Mouse (Mus musculus) neural tube, embryonic 15.5 days (tissue): Measurements from ENCODE around the gene Tnni1. TPM values are rescaled to one million over a fixed set of nuclear protein-coding genes. Genes with fewer than 3 reads are reported as not detected.
A peak's percentile ranks its signal among the peaks of the same experiment; 100 is the strongest.

Experiments used
- ATAC-seq: fragments of 200-750 bp; cut with Nextera tagmentation; 2 replicates; pipeline ENCODE4 v1.8.0; 2017; ENCODE audit warnings: mild to moderate bottlenecking, moderate TSS enrichment, moderate library complexity; ENCODE audit not compliant: low FRiP score
- H3K27ac ChIP-seq: fragments of 300-500 bp; sonication (generic); replicated peaks from 2 replicates; pipeline ENCODE4 v1.5.1; 2015; ENCODE audit warnings: mild to moderate bottlenecking, inconsistent platforms
- H3K27me3 ChIP-seq: fragments of 300-500 bp; sonication (generic); replicated peaks from 2 replicates; pipeline ENCODE4 v1.6.1; 2015; ENCODE audit warnings: inconsistent platforms
- H3K36me3 ChIP-seq: fragments of 300-500 bp; sonication (generic); 2 replicates; pipeline ENCODE4 v1.6.1; 2015; ENCODE audit warnings: inconsistent platforms
- H3K4me1 ChIP-seq: fragments of 300-500 bp; sonication (generic); 2 replicates; pipeline ENCODE4 v1.6.1; 2015; ENCODE audit warnings: inconsistent platforms
- H3K4me2 ChIP-seq: fragments of 300-500 bp; sonication (generic); 2 replicates; pipeline ENCODE4 v1.6.1; 2015; ENCODE audit warnings: inconsistent platforms, mild to moderate bottlenecking, moderate library complexity
- H3K4me3 ChIP-seq: fragments of 300-500 bp; sonication (generic); replicated peaks from 2 replicates; pipeline ENCODE4 v1.5.1; 2015; ENCODE audit warnings: mild to moderate bottlenecking, inconsistent platforms
- H3K9ac ChIP-seq: fragments of 300-500 bp; sonication (generic); replicated peaks from 2 replicates; pipeline ENCODE4 v1.6.1; 2015; ENCODE audit warnings: mild to moderate bottlenecking, inconsistent platforms
- H3K9me3 ChIP-seq: fragments of 300-500 bp; sonication (generic); replicated peaks from 2 replicates; pipeline ENCODE4 v1.6.1; 2016; ENCODE audit warnings: inconsistent platforms
- WGBS: fragments of 180-500 bp; shearing (Covaris S2); methylation state at CpG from one replicate; pipeline ENCODE4 v1.1.7; 2015; ENCODE audit warnings: mixed read lengths; 5-methylcytosine and 5-hydroxymethylcytosine counted together
- polyA plus RNA-seq: library from polyadenylated mRNA; unstranded; fragments of >200 nt; fragmentation: Nextera tagmentation; extraction: Ambion mirVana; gene quantifications from 2 replicates; pipeline ENCODE4 v1.2.1, GENCODE M21; 2015

Gene Tnni1
- polyA plus RNA-seq, 1 experiment from 2014 or later, result 31.1 TPM

DNA sequence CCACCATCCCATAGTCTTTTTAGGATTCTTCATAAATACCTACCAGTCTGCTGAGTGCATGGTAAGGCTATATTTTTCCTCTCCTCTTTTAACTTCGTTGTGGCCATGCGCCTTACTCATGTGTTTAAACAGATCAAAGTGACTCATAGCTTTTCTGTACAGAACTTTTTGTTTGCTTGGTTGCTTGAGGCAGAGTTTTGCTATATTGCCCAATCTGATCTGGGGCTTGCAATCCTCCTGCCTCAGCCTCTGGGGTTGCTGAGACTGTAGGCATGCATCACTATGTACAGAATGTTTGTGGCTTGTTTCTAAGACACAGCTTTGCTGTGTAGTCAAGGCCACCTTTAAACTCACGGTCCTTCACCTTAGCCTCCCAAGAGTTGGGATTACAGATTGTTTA, 23.3 kb upstream of the Tnni1 start:
- 89% methylated on average over 3 of the region's 3 CpGs for WGBS
- Histone ChIP-seq H3K9me3 (no peaks in the 10 kb centered on the region), H3K36me3 (no peaks in the 10 kb centered on the region), H3K27me3 (no peaks in the 10 kb centered on the region), H3K9ac (no peak overlapping the region), H3K4me1 (no peaks in the 10 kb centered on the region), H3K4me3 (no peak overlapping the region), H3K4me2 (no peak overlapping the region), H3K27ac (no peak overlapping the region)
- no peak for ATAC-seq

DNA sequence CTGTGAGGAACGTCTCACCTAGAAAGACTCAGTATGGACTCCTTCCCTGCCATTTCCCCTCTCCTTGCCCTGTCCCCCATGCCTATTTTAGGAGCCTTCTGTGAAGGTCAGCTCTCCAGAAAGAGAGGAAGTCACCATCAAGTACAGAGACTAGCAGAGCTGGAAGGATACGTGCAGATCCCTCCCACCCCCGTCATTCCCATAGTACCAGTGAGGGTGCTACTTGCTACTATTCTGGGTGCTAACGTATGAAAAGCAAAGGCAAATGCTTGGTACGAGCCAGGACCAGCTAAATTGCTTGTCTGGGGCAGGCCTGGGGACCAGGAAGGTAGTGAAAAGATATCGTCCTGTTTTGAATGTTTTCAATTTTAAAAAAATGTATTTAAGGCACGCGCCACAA, 21.9 kb upstream of the Tnni1 start:
- Histone ChIP-seq H3K4me1 (no peaks in the 10 kb centered on the region), H3K4me2 (no peak overlapping the region), H3K36me3 (no peaks in the 10 kb centered on the region), H3K27me3 (no peaks in the 10 kb centered on the region), H3K9me3 (no peaks in the 10 kb centered on the region), H3K4me3 (no peak overlapping the region), H3K9ac (no peak overlapping the region), H3K27ac (no peak overlapping the region)
- 84% methylated on average over 8 of the region's 8 CpGs for WGBS
- no peak for ATAC-seq

DNA sequence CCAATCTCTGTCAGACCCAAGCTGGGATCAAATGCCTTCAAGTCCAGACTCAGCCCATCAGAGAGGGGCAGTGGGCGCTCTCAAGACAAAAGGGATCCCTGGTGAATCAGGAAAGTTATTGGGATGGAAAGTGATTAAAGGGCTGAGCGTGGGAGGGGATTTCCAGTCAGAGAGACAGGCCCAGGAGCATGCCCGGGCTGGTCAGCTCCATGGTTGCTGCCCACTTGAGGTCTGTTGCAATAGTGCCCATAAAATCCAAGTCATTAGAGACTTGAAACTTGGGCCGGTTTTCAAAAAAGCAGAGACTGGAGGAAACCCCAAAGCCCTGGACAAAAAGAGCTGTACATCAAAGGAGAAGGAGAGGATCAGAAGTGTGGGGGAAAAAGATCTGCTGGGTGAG, 19.5 kb upstream of the Tnni1 start:
- no peak overlapping the region for H3K4me3 ChIP-seq
- 37% methylated on average over 4 of the region's 4 CpGs for WGBS
- H3K27me3 ChIP-seq, result no peaks in the 10 kb centered on the region
- H3K9me3 ChIP-seq, result no peaks in the 10 kb centered on the region
- no peak for ATAC-seq
- no peaks in the 10 kb centered on the region for H3K4me1 ChIP-seq
- H3K9ac ChIP-seq, result no peak overlapping the region
- no peak overlapping the region for H3K27ac ChIP-seq
- no peaks in the 10 kb centered on the region for H3K36me3 ChIP-seq
- no peak overlapping the region for H3K4me2 ChIP-seq

DNA sequence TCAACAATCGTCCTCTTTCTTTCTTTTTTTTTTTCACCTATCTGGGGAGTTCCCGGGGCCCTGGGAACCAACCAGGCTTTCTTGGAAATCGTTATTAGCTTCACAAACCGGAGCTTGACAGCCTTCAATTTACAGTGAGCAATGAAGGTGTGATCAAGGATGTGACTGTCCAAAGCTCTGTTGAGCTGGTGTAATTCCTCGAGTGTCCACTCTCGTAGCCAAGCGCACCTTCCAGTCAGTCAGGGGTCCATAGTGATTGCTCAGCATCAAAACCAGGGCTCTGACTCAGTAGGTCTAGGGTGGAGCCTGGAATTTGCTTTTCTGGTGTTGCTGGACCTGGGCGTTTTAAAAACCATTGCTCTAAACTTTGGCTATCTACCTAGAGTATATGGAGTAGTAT, 19.0 kb upstream of the Tnni1 start:
- Histone ChIP-seq H3K27me3 (no peaks in the 10 kb centered on the region), H3K36me3 (no peaks in the 10 kb centered on the region), H3K9ac (no peak overlapping the region), H3K4me2 (no peak overlapping the region), H3K4me3 (no peak overlapping the region), H3K27ac (no peak overlapping the region), H3K4me1 (0 out of 2 replicates have a peak, but pooled peaks cover under 1% of the 10 kb centered on the region), H3K9me3 (no peaks in the 10 kb centered on the region)
- WGBS, result 85% methylated on average over 8 of the region's 8 CpGs
- no peak for ATAC-seq

DNA sequence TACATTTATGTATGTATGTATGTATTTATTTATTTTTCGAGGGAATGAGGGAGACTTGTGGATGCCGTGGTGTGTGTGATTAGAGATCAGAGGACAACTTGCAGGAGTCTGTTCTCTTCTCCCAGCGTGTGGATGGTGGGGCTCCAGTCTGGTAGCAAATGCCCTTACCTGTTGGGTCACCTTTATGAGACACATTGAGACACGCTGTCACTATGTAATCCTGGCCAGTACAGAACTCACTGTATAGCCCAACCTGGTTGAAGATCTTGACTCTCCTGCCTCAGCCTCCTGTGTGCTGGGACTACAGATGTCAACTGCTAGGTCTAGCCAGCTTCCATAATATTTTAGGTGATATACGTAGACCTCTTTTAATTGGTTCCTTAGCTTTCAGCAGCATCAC, 17.5 kb upstream of the Tnni1 start:
- 93% methylated on average over 5 of the region's 5 CpGs for whole genome bisulfite sequencing
- Histone ChIP-seq H3K4me1 (peaks cover 12% of the 10 kb centered on the region), H3K9me3 (no peaks in the 10 kb centered on the region)

DNA sequence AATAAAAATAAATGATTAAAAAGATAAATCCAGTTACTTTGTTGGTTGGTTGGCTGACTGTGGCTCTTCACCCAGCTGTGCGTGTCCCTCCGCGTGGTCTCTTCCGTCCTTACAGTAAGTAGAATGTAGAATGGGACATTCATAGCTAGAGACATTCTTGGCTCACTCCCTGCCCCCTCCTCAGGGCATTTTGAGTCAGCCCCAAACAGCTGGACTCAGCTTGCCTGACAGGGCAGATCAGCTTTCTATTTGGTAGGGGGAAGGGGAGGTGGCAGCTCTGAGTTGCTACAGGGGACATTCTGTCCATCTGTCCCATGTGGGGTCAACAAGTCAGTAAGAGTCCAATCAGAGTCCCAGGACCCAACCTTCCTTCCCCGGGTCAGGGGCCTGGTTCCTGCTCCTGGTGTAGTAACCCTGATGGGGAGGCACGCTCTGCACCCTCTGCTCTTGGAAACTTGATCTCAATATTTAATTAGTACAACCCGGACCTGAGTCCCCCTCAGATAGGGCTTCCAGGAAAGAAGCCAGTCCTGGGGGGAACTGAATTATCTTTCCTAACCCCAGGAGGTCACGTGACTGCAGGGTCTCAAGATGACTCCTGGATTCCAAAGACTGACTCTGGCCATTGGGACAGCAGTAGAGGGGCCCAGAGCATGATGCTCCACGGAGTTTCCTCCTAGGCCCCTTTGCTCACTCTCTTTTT, 15.6 kb upstream of the Tnni1 start:
- H3K27ac ChIP-seq, result no peak overlapping the region
- no peak for ATAC-seq
- WGBS, result 85% methylated on average over 9 of the region's 9 CpGs
- H3K4me1 ChIP-seq, result peaks cover 29% of the 10 kb centered on the region
- H3K4me3 ChIP-seq, result no peak overlapping the region
- H3K4me2 ChIP-seq, result no peak overlapping the region
- H3K36me3 ChIP-seq, result no peaks in the 10 kb centered on the region
- no peak overlapping the region for H3K9ac ChIP-seq
- 0 out of 2 replicates have a peak, but pooled peaks cover 3% of the 10 kb centered on the region for H3K27me3 ChIP-seq
- no peaks in the 10 kb centered on the region for H3K9me3 ChIP-seq

More for the DNA sequence above, 17.5 kb upstream of the Tnni1 start:
- no peak overlapping the region for H3K27ac ChIP-seq
- H3K4me3 ChIP-seq, result no peak overlapping the region
- no peaks in the 10 kb centered on the region for H3K27me3 ChIP-seq
- H3K4me2 ChIP-seq, result no peak overlapping the region
- no peaks in the 10 kb centered on the region for H3K36me3 ChIP-seq
- H3K9ac ChIP-seq, result no peak overlapping the region
- no peak for ATAC-seq

DNA sequence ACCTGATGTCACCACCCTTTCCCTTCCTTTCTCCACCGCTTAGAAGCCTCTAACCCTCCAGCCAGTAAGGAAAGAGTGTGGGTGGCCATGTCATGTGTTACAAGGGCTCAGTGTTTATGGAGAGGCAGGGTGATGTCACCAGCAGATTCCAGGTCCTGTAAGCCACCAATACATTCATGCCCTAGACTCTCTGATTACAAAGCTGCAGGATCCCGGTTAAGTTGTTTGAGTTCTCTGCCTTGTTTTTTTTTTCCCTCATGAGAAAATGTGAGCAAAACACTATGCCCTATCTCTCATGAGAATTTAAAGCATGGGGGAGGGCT, 15.1 kb upstream of the Tnni1 start:
- ATAC-seq, result no peak
- Histone ChIP-seq H3K27ac (no peak overlapping the region), H3K4me2 (no peak overlapping the region), H3K4me3 (no peak overlapping the region), H3K9me3 (no peaks in the 10 kb centered on the region), H3K4me1 (peaks cover 29% of the 10 kb centered on the region), H3K27me3 (0 out of 2 replicates have a peak, but pooled peaks cover 4% of the 10 kb centered on the region), H3K36me3 (peaks cover 2% of the 10 kb centered on the region; the same call in 1 of the 2 replicates), H3K9ac (no peak overlapping the region)
- WGBS, result 83% methylated on average over 2 of the region's 2 CpGs

DNA sequence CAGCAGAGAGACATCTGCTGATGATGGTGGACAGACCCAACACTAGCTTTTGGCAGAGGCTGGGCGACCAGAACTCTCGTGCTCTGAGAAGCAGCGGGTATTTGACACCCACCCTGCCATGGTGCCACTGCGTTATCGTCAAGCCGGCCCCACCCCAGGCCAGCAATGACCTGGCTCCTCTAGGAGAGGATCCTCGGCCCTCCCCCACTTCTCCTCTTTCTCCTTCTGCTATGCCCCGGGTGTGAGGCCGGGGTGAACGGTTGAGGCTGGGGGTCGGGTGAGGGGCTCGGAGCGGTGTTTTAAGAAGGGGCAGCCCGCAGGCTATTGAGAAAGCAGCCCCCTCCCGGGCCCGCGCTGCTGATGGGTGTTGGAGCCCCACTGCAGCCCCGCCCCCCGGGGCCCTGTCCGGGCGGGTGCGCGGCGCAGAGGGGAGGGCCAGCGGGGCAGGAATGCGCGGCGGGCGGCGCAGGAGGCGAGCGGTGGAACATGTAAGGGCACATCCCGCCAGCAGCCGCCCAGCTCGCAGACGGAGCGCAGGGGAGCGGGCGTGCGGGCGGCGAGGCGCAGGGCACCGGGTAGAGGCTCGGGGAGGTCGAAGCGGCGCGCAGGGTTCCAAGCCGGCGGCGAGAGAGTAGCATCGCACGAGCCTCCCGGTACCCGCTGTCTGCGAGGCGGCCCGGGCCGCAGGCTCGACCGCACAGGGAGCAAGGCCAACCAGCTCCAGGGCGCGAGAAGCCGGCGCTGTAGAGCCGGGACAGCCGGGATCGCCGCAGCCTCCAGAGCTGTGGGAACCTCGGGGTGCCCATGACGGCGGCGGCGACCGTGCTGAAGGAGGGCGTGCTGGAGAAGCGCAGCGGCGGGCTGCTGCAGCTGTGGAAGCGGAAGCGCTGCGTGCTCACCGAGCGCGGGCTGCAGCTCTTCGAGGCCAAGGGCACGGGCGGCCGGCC, 13.3 kb upstream of the Tnni1 start, which contains the start of gene Phlda3:
Gene Phlda3 (plus strand): TSS at position 475 of the 947 bp plus-strand sequence.
- under 1% methylated on average over 81 of the region's 90 CpGs for WGBS
- Histone ChIP-seq H3K9me3 (no peaks in the 10 kb centered on the region), H3K4me1 (peaks cover 36% of the 10 kb centered on the region), H3K9ac (peak within 1 kb of the TSS; percentile 65), H3K4me3 (peak within 1 kb of the TSS; percentile 50), H3K4me2 (peak within 1 kb of the TSS; percentile 92), H3K36me3 (peaks cover 8% of the 10 kb centered on the region; the same call in 1 of the 2 replicates), H3K27ac (peak within 1 kb of the TSS; percentile 66), H3K27me3 (0 out of 2 replicates have a peak, but pooled peaks cover 4% of the 10 kb centered on the region)
- ATAC-seq, result peak; percentile 81

DNA sequence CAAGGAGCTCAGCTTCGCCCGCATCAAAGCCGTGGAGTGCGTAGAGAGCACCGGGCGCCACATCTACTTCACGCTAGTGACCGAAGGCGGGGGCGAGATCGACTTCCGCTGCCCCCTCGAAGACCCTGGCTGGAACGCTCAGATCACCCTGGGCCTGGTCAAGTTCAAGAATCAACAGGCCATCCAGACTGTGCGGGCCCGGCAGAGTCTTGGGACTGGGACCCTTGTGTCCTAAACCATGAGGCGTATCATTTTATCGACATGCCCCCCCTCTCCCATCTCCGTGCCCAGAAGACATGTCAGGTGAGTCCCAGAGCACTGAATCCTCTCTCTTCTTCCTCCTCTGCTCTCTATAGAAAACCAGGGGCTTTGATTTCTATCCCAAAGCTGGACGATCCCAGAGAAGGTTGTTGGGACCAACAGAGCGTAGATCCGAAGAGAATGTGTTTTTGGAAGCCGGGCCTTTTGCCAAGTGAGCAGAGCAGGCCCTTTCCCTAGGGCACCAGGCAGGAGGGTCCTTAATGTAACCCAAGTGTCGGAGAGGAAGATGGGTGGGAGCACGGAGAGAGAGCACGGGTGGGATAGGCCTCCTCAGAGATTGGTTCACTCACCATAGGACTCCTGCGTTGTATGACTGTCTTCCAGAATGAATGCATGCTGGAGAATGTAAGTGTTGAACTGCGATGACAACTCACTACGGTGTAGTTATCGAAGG, 12.5 kb upstream of the Tnni1 start:
- WGBS, result 24% methylated on average over 29 of the region's 30 CpGs
- peak overlapping the region; percentile 92 for H3K4me2 ChIP-seq
- peak overlapping the region; percentile 65 for H3K9ac ChIP-seq
- no peaks in the 10 kb centered on the region for H3K9me3 ChIP-seq
- peak overlapping the region; percentile 50 for H3K4me3 ChIP-seq
- peak; percentile 15; the same call in 1 of the 2 replicates for ATAC-seq
- peaks cover 8% of the 10 kb centered on the region; the same call in 1 of the 2 replicates for H3K36me3 ChIP-seq
- peak overlapping the region; percentile 66 for H3K27ac ChIP-seq
- 0 out of 2 replicates have a peak, but pooled peaks cover 4% of the 10 kb centered on the region for H3K27me3 ChIP-seq
- peaks cover 44% of the 10 kb centered on the region for H3K4me1 ChIP-seq

DNA sequence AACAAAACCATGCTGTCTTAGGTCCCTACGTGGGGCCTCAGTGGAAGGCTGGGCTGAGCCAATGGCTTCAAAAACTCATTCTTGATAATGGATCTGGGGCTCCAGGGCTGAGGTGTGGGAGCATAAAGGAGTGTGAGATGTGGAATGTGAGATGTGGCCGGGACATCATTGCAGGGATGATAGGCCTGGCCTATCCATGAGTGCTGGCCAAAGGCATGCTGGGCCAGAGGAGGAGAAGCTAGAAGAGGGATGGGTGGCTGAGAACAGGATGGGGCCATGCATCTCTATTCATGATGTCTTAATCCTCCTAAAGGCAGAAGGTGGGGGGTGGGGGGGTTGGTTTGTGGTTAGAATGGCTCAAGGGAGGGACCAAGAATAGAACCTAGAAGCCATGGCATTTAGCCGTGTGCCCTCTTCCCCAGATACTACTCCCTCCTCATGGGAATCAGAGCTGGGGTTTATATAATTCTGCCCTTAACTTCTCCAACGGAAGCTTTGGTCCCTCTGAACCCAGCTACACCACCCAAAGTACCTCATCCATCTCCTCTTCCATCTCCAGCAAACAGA, 11.8 kb upstream of the Tnni1 start:
- 86% methylated on average over 4 of the region's 4 CpGs for WGBS

DNA sequence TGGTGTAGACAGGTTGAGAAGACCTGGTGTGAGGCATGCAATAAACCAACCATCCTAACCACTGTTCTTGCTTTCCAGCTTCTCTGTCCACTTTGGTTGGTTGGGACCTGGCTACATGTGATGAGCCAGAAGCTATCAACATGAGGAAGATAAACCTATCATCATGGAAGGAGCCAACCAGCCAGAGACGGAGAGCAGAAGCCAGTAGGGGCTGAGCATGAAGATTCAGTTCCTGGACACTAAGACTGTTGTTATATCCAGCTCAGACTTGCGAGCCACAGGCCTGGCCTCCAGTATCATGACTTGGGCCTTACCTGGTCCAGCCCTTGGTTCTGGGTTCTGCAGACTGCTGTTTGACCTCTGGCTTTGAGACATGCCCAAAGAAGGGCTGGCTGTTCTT, 10.8 kb upstream of the Tnni1 start:
- no peaks in the 10 kb centered on the region for H3K9me3 ChIP-seq
- peaks cover 8% of the 10 kb centered on the region; the same call in 1 of the 2 replicates for H3K36me3 ChIP-seq
- ATAC-seq, result no peak
- H3K9ac ChIP-seq, result no peak overlapping the region
- 96% methylated on average over 2 of the region's 2 CpGs for WGBS
- no peak overlapping the region for H3K4me3 ChIP-seq
- peaks cover 45% of the 10 kb centered on the region for H3K4me1 ChIP-seq
- no peak overlapping the region for H3K4me2 ChIP-seq
- no peak overlapping the region for H3K27ac ChIP-seq
- H3K27me3 ChIP-seq, result 0 out of 2 replicates have a peak, but pooled peaks cover 4% of the 10 kb centered on the region

More for the DNA sequence above, 11.8 kb upstream of the Tnni1 start:
- Histone ChIP-seq H3K9me3 (no peaks in the 10 kb centered on the region), H3K4me2 (peak overlapping the region; percentile 92), H3K36me3 (peaks cover 8% of the 10 kb centered on the region; the same call in 1 of the 2 replicates), H3K4me1 (peaks cover 45% of the 10 kb centered on the region), H3K27me3 (0 out of 2 replicates have a peak, but pooled peaks cover 4% of the 10 kb centered on the region), H3K4me3 (peak overlapping the region; percentile 50), H3K27ac (no peak overlapping the region), H3K9ac (no peak overlapping the region)
- ATAC-seq, result no peak
